Comparison of ENCODE assay signal across 16 mouse cellular contexts in genomic region chr6:52586564-52586963, GRCm38 (mm10).
"Had no signal": no experiment of that assay in that cellular context is flagged by ENCODE, and none has a peak within 500 bp of the region (broad histone marks: within the 10 kb centered on the region; RNA-seq: fewer than 3 reads in every experiment).

No protein-coding gene starts in this region.

- H3K9me3 ChIP-seq: lung, embryonic 15.5 days; megakaryocyte, embryonic 14.5 days; midbrain, embryonic 12.5 days; midbrain, embryonic 15.5 days; neural tube, embryonic 12.5 days had no signal

- H3K4me2 ChIP-seq: lung, embryonic 15.5 days; midbrain, embryonic 12.5 days; midbrain, embryonic 15.5 days; neural tube, embryonic 12.5 days had no signal

- DNase-seq: liver, postnatal 0 days; lung, adult 2 months; lung, postnatal 14 days; lung, postnatal 36 days; right cerebral cortex, postnatal 14 days; spleen, adult 18-20 months; thymus, adult 18-20 months; thymus, postnatal 14 days; thymus, postnatal 36 days had no signal

- H3K36me3 ChIP-seq: midbrain, embryonic 12.5 days; midbrain, embryonic 15.5 days; neural tube, embryonic 12.5 days had no signal

- ATAC-seq: liver, postnatal 0 days; lung, postnatal 0 days; midbrain, embryonic 15.5 days had no signal

- H3K27me3 ChIP-seq: lung, embryonic 15.5 days; megakaryocyte, embryonic 14.5 days; midbrain, embryonic 12.5 days; midbrain, embryonic 15.5 days; neural tube, embryonic 12.5 days had no signal

- H3K4me3 ChIP-seq: lung, embryonic 15.5 days; megakaryocyte, embryonic 14.5 days; midbrain, embryonic 12.5 days; midbrain, embryonic 15.5 days; neural tube, embryonic 12.5 days had no signal

- H3K9ac ChIP-seq: liver, postnatal 0 days; lung, embryonic 15.5 days; midbrain, embryonic 12.5 days; midbrain, embryonic 15.5 days; neural tube, embryonic 12.5 days had no signal

- H3K27ac ChIP-seq: lung, embryonic 15.5 days; macrophage; midbrain, embryonic 12.5 days; midbrain, embryonic 15.5 days; neural tube, embryonic 12.5 days had no signal
